In the genomic region with DNA sequence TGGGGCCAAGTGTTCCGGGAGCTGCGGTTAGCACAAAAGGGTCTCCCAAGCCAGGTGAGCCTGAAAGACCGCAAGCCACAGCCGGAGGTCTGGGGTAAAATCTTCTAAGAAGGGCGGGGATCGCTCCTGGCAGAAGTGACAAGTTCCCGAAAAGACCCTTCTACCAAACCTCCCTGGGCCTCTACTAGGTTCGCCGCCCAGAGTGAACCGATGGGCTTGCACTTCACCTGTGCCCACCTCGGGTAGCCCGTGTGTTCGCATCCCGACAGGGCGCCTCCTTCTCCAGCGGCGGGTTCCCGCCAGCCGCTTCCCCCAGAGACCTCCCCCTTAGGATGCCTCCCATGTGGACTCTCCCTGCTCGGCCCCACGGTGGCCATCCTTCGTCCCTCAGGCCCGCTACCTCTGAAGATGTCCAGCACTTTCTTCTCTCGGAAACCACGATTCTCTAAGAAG, we compare ENCODE assay signal across 8 mouse cellular contexts. TPM values are rescaled to one million over a fixed set of nuclear protein-coding genes. Genes with fewer than 3 reads are reported as not detected.
A peak's percentile ranks its signal among the peaks of the same experiment; 100 is the strongest.
DNase-seq lines count a peak whose midpoint lies in the region; ATAC-seq and TF ChIP-seq lines count a peak whose summit lies in the region.

No protein-coding gene starts in this region.

- H3K4me3 ChIP-seq in lung, adult 2 months (replicated peaks; ENCODE audit: extremely low read depth, low read depth, low read length) = peak overlapping the region; percentile 75
- peak overlapping the region; percentile 50 for H3K4me3 ChIP-seq in limb, embryonic 11.5 days (ENCODE audit: low read depth, low read length)

- TF ChIP-seq CTCF in lung, adult 2 months (IDR thresholded peaks at IDR 0.05; ENCODE audit: insufficient read depth, low read length) = no peak
- no peak for TF ChIP-seq CTCF in brain, embryonic 14.5 days (IDR thresholded peaks at IDR 0.05; ENCODE audit: borderline replicate concordance, extremely low read depth, insufficient read depth, insufficient read length)

- H3K4me1 ChIP-seq in lung, adult 2 months (ENCODE audit: control insufficient read depth, insufficient read depth, low read length) = peaks cover 18% of the 10 kb centered on the region
- H3K4me1 ChIP-seq in limb, embryonic 11.5 days (ENCODE audit: control insufficient read depth, insufficient read depth, low read length) = no peaks in the 10 kb centered on the region

- peak; percentile 56 for DNase-seq in lung, adult 2 months
- no peak for DNase-seq in lung, postnatal 36 days
- DNase-seq in brain, embryonic 14.5 days (ENCODE audit: low read depth) = peak; percentile 16
- no peak for DNase-seq in limb, embryonic 11.5 days (ENCODE audit: low spot score)
- DNase-seq in cerebellum, postnatal 14 days = no peak
- DNase-seq in urinary bladder, adult 2 months (ENCODE audit: low spot score) = no peak

- H3K4me2 ChIP-seq in limb, embryonic 11.5 days (ENCODE audit: low read depth, severe bottlenecking) = peak overlapping the region; percentile 57

- no peaks in the 10 kb centered on the region for H3K27me3 ChIP-seq in limb, embryonic 11.5 days (ENCODE audit: control insufficient read depth, insufficient read depth, low read length)

- 0 out of 2 replicates have a peak, but pooled peaks have one; percentile 8 for ATAC-seq in granulocyte monocyte progenitor cell, adult 5-6 weeks (replicated peaks; ENCODE audit: poor library complexity, severe bottlenecking)
- ATAC-seq in limb, embryonic 11.5 days (ENCODE audit: insufficient number of reproducible peaks, low FRiP score, low TSS enrichment, low read depth) = peak; percentile 70; the same call in 1 of the 2 replicates
- ATAC-seq in monocyte, adult 5-6 weeks (replicated peaks; ENCODE audit: insufficient number of reproducible peaks, low FRiP score, low TSS enrichment, poor library complexity, severe bottlenecking) = peak; percentile 0; the same call in 1 of the 2 replicates

- WGBS in lung, adult 2 months = 1% methylated on average over 25 of the region's 25 CpGs
- WGBS in limb, embryonic 11.5 days = under 1% methylated on average over 25 of the region's 25 CpGs

- no peak for TF ChIP-seq POLR2A in lung, adult 2 months (IDR thresholded peaks at IDR 0.05; ENCODE audit: borderline replicate concordance, extremely low read depth, low read depth, low read length)
- no peak for TF ChIP-seq POLR2A in brain, embryonic 14.5 days (IDR thresholded peaks at IDR 0.05; ENCODE audit: borderline replicate concordance, extremely low read depth, insufficient read depth, insufficient read length, poor library complexity, severe bottlenecking)

- H3K36me3 ChIP-seq in limb, embryonic 11.5 days (ENCODE audit: control insufficient read depth, insufficient read depth, low read length) = no peaks in the 10 kb centered on the region

- peak overlapping the region; percentile 45 for H3K9ac ChIP-seq in limb, embryonic 11.5 days (ENCODE audit: low read length)

- H3K27ac ChIP-seq in limb, embryonic 11.5 days (replicated peaks; ENCODE audit: low read depth, low read length) = no peak overlapping the region

- H3K9me3 ChIP-seq in limb, embryonic 11.5 days (ENCODE audit: control insufficient read depth, low read length) = no peaks in the 10 kb centered on the region

RNA-seq across cellular contexts. Expression of gene Samhd1, which starts 0.6 kb away (rescaled TPM):
- 69.9 and 85.8 TPM in 2 replicates for polyA plus RNA-seq in lung, adult 2 months (2012; rRNA removed)
- 15.0 and 19.2 TPM in 2 replicates for polyA plus RNA-seq in brain, embryonic 14.5 days (2012; rRNA removed)
- 65.3 and 71.3 TPM in 2 replicates for total RNA-seq in granulocyte monocyte progenitor cell, adult 5-6 weeks (2014; fragmentation: Nextera tagmentation)
- 77.6 and 88.2 TPM in 2 replicates for total RNA-seq in granulocyte monocyte progenitor cell, adult 5-6 weeks (2017)
- polyA plus RNA-seq in limb, embryonic 11.5 days (2014; fragmentation: Nextera tagmentation; extraction: Ambion mirVana) = 27.5 and 27.9 TPM in 2 replicates
- 1,089 to 1,183 TPM (median 1,123 TPM) in 3 replicates for total RNA-seq in monocyte, adult 5-6 weeks (2017)
- 57.2 and 77.9 TPM in 2 replicates for polyA plus RNA-seq in urinary bladder, adult 2 months (2012; rRNA removed)

RNA-seq across cellular contexts. Expression of gene Tldc2, which starts 47.6 kb away (rescaled TPM):
- polyA plus RNA-seq in lung, adult 2 months (2012; rRNA removed) = not detected in 2 replicates
- not detected in 2 replicates for polyA plus RNA-seq in brain, embryonic 14.5 days (2012; rRNA removed)
- not detected in 2 replicates for total RNA-seq in granulocyte monocyte progenitor cell, adult 5-6 weeks (2014; fragmentation: Nextera tagmentation)
- total RNA-seq in granulocyte monocyte progenitor cell, adult 5-6 weeks (2017) = not detected in 2 replicates
- not detected in 2 replicates for polyA plus RNA-seq in limb, embryonic 11.5 days (2014; fragmentation: Nextera tagmentation; extraction: Ambion mirVana)
- total RNA-seq in monocyte, adult 5-6 weeks (2017) = not detected in 3 replicates
- polyA plus RNA-seq in urinary bladder, adult 2 months (2012; rRNA removed) = 0.19 TPM in 1 of 2 replicates, not detected in the other

RNA-seq across cellular contexts. Expression of gene Soga1, which starts 55.5 kb away (rescaled TPM):
- polyA plus RNA-seq in lung, adult 2 months (2012; rRNA removed) = 34.1 and 37.1 TPM in 2 replicates
- 21.3 and 40.2 TPM in 2 replicates for polyA plus RNA-seq in brain, embryonic 14.5 days (2012; rRNA removed)
- 4.4 and 5.7 TPM in 2 replicates for total RNA-seq in granulocyte monocyte progenitor cell, adult 5-6 weeks (2014; fragmentation: Nextera tagmentation)
- 2.5 TPM in 2 replicates for total RNA-seq in granulocyte monocyte progenitor cell, adult 5-6 weeks (2017)
- polyA plus RNA-seq in limb, embryonic 11.5 days (2014; fragmentation: Nextera tagmentation; extraction: Ambion mirVana) = 5.7 and 7.0 TPM in 2 replicates
- 0.76 to 1.5 TPM (median 0.78 TPM) in 3 replicates for total RNA-seq in monocyte, adult 5-6 weeks (2017)
- 3.0 and 7.1 TPM in 2 replicates for polyA plus RNA-seq in urinary bladder, adult 2 months (2012; rRNA removed)

Comparison
In these comparisons a context has a peak if more than half of its experiments do, and no peak if none do; other contexts are left out.
1. DNase-seq: peak in lung, adult 2 months (single experiment) and brain, embryonic 14.5 days (single experiment); none in lung, postnatal 36 days (single experiment), limb, embryonic 11.5 days (single experiment), cerebellum, postnatal 14 days (0 of 2) and urinary bladder, adult 2 months (single experiment).
2. ATAC-seq: peak in every context shown above with its lines; median percentile 70 in limb, embryonic 11.5 days; 8 in granulocyte monocyte progenitor cell, adult 5-6 weeks; 0 in monocyte, adult 5-6 weeks.